ENCODE assay signal across 8 mouse cellular contexts in genomic region chr11:98681786-98682745, GRCm38 (mm10). TPM values are rescaled to one million over a fixed set of nuclear protein-coding genes. Genes with fewer than 3 reads are reported as not detected.
DNase-seq lines count a peak whose midpoint lies in the region; ATAC-seq and TF ChIP-seq lines count a peak whose summit lies in the region.

TSS of gene Psmd3 (plus strand) at chr11:98682554.

- peak; percentile 94 for TF ChIP-seq POLR2A in CH12.LX (IDR thresholded peaks at IDR 0.05; ENCODE audit: low read depth, low read length)

- H3K27ac ChIP-seq in CH12.LX (ENCODE audit: insufficient read depth, low read depth) = peak within 1 kb of the TSS; percentile 60
- H3K27ac ChIP-seq in forebrain, embryonic 11.5 days (ENCODE audit: low read depth, low read length) = peak within 1 kb of the TSS; percentile 73
- H3K27ac ChIP-seq in heart, embryonic 16.5 days (ENCODE audit: low read length) = peak within 1 kb of the TSS; percentile 85
- peak within 1 kb of the TSS; percentile 85 for H3K27ac ChIP-seq in liver, embryonic 15.5 days (replicated peaks)
- peak within 1 kb of the TSS; percentile 21 for H3K27ac ChIP-seq in neural tube, embryonic 12.5 days

- peak within 1 kb of the TSS; percentile 97 for H3K9ac ChIP-seq in CH12.LX (ENCODE audit: insufficient read depth, low read depth)
- H3K9ac ChIP-seq in forebrain, embryonic 11.5 days (ENCODE audit: low read length) = peak within 1 kb of the TSS; percentile 99
- H3K9ac ChIP-seq in heart, embryonic 16.5 days (ENCODE audit: low read length) = peak within 1 kb of the TSS; percentile 100
- H3K9ac ChIP-seq in liver, embryonic 15.5 days = peak within 1 kb of the TSS; percentile 99
- peak within 1 kb of the TSS; percentile 99 for H3K9ac ChIP-seq in neural tube, embryonic 12.5 days

- 6% methylated on average over 45 of the region's 45 CpGs for WGBS in forebrain, embryonic 11.5 days
- WGBS in heart, embryonic 16.5 days = 5% methylated on average over 45 of the region's 45 CpGs
- 4% methylated on average over 45 of the region's 45 CpGs for WGBS in liver, embryonic 15.5 days (ENCODE audit: insufficient replicate concordance)
- WGBS in neural tube, embryonic 12.5 days = 6% methylated on average over 45 of the region's 45 CpGs

- H3K4me3 ChIP-seq in CH12.LX (replicated peaks in 1 of 3; ENCODE audit: low read depth in 2 of 3, low read length in 2 of 3, poor library complexity in 1 of 3) = peak within 1 kb of the TSS; percentile 72 to 100 (median 98)
- H3K4me3 ChIP-seq in forebrain, embryonic 11.5 days (ENCODE audit: low read depth, low read length) = peak within 1 kb of the TSS; percentile 98
- H3K4me3 ChIP-seq in heart, embryonic 16.5 days (ENCODE audit: low read length) = peak within 1 kb of the TSS; percentile 100
- H3K4me3 ChIP-seq in liver, embryonic 15.5 days (replicated peaks) = peak within 1 kb of the TSS; percentile 99
- H3K4me3 ChIP-seq in neural tube, embryonic 12.5 days = peak within 1 kb of the TSS; percentile 96

- peaks cover 22% of the 10 kb centered on the region for H3K27me3 ChIP-seq in CH12.LX (replicated peaks)
- no peaks in the 10 kb centered on the region for H3K27me3 ChIP-seq in forebrain, embryonic 11.5 days (ENCODE audit: control insufficient read depth, insufficient read depth, low read length)
- no peaks in the 10 kb centered on the region for H3K27me3 ChIP-seq in heart, embryonic 16.5 days (ENCODE audit: control insufficient read depth, insufficient read depth, low read length)
- H3K27me3 ChIP-seq in liver, embryonic 15.5 days = no peaks in the 10 kb centered on the region
- no peaks in the 10 kb centered on the region for H3K27me3 ChIP-seq in neural tube, embryonic 12.5 days (replicated peaks)

- no peak for TF ChIP-seq EP300 in CH12.LX (IDR thresholded peaks at IDR 0.05; ENCODE audit: low read length)

- dilution Hi-C loops in CH12.LX (cut with MboI; ENCODE audit: extremely low pct_ligation_motif_present, extremely low pct_unique_long_range_greater_than_20kb, low sequenced_read_pairs) = no loop called here

- TF ChIP-seq CTCF in CH12.LX (conservative IDR thresholded peaks at IDR 0.05 in 1 of 2, IDR thresholded peaks at IDR 0.05 in 1 of 2; ENCODE audit: low read depth in 2 of 2, low read length in 2 of 2) = peak; percentile 6 to 80; a peak in 2 of 4 replicates

- peaks cover 29% of the 10 kb centered on the region for H3K79me2 ChIP-seq in CH12.LX (replicated peaks; ENCODE audit: control insufficient read depth, extremely low read depth, insufficient read depth, poor library complexity, severe bottlenecking)

- peaks cover 15 to 31% of the 10 kb centered on the region in 2 experiments for H3K4me1 ChIP-seq in CH12.LX (ENCODE audit: control insufficient read depth in 1 of 2, insufficient read depth in 2 of 2)
- H3K4me1 ChIP-seq in forebrain, embryonic 11.5 days (replicated peaks; ENCODE audit: control insufficient read depth, insufficient read depth, low read length) = peaks cover 5% of the 10 kb centered on the region; the same call in 1 of the 2 replicates
- H3K4me1 ChIP-seq in heart, embryonic 16.5 days (ENCODE audit: control insufficient read depth, insufficient read depth, low read length) = peaks cover 9% of the 10 kb centered on the region
- H3K4me1 ChIP-seq in liver, embryonic 15.5 days (replicated peaks) = peaks cover 36% of the 10 kb centered on the region
- peaks cover 7% of the 10 kb centered on the region for H3K4me1 ChIP-seq in neural tube, embryonic 12.5 days

- in situ Hi-C loops in CH12.LX (cut with MboI; ENCODE audit: low pct_ligation_motif_present, low pct_unique_long_range_greater_than_20kb, low sequenced_read_pairs) = no loop called here

- peak within 1 kb of the TSS; percentile 99 for H3K4me2 ChIP-seq in CH12.LX (ENCODE audit: insufficient read depth, low read depth, poor library complexity, severe bottlenecking)
- peak within 1 kb of the TSS; percentile 71 for H3K4me2 ChIP-seq in forebrain, embryonic 11.5 days (ENCODE audit: low read depth, low read length, severe bottlenecking)
- peak within 1 kb of the TSS; percentile 93 for H3K4me2 ChIP-seq in heart, embryonic 16.5 days (ENCODE audit: low read depth, low read length)
- peak within 1 kb of the TSS; percentile 90 for H3K4me2 ChIP-seq in liver, embryonic 15.5 days
- H3K4me2 ChIP-seq in neural tube, embryonic 12.5 days (replicated peaks) = peak within 1 kb of the TSS; percentile 70

- DNase-seq in CH12.LX (ENCODE audit: extremely low read depth) = peak; percentile 100
- peak; percentile 98 for DNase-seq in c-Kit-positive CD71-positive TER-119-negative erythroid progenitor cells, embryonic 14.5 days (ENCODE audit: low read depth)
- peak; percentile 98 for DNase-seq in forebrain, embryonic 11.5 days (ENCODE audit: low spot score)
- peak; percentile 95 to 97 for DNase-seq in kidney, postnatal 36 days
- peak; percentile 99 for DNase-seq in telencephalon, adult 2 months (ENCODE audit: low read depth, low spot score)

- peaks cover 21 to 30% of the 10 kb centered on the region in 2 experiments for H3K36me3 ChIP-seq in CH12.LX (replicated peaks in 1 of 2; ENCODE audit: control insufficient read depth in 1 of 2, insufficient read depth in 1 of 2, low read length in 1 of 2)
- no peaks in the 10 kb centered on the region; the same call in 1 of the 2 replicates for H3K36me3 ChIP-seq in forebrain, embryonic 11.5 days (ENCODE audit: control insufficient read depth, insufficient read depth, low read length)
- peaks cover 18% of the 10 kb centered on the region for H3K36me3 ChIP-seq in heart, embryonic 16.5 days (ENCODE audit: control insufficient read depth, insufficient read depth)
- peaks cover 23% of the 10 kb centered on the region for H3K36me3 ChIP-seq in liver, embryonic 15.5 days (replicated peaks)
- peaks cover 22% of the 10 kb centered on the region for H3K36me3 ChIP-seq in neural tube, embryonic 12.5 days

- H3K9me3 ChIP-seq in CH12.LX (replicated peaks; ENCODE audit: low read length) = no peaks in the 10 kb centered on the region
- no peaks in the 10 kb centered on the region for H3K9me3 ChIP-seq in forebrain, embryonic 11.5 days (ENCODE audit: control insufficient read depth, low read length)
- H3K9me3 ChIP-seq in heart, embryonic 16.5 days (replicated peaks; ENCODE audit: control insufficient read depth, low read length) = no peaks in the 10 kb centered on the region
- no peaks in the 10 kb centered on the region for H3K9me3 ChIP-seq in liver, embryonic 15.5 days (replicated peaks)
- H3K9me3 ChIP-seq in neural tube, embryonic 12.5 days = no peaks in the 10 kb centered on the region

- ATAC-seq in forebrain, embryonic 11.5 days (replicated peaks; ENCODE audit: low FRiP score) = peak; percentile 95
- peak; percentile 95 for ATAC-seq in heart, embryonic 16.5 days (replicated peaks; ENCODE audit: extremely low read depth, insufficient read depth, low FRiP score)
- peak; percentile 93 for ATAC-seq in liver, embryonic 15.5 days (ENCODE audit: insufficient read depth)
- ATAC-seq in neural tube, embryonic 12.5 days (ENCODE audit: low FRiP score, low read depth) = peak; percentile 95

- peak; percentile 33 for TF ChIP-seq RAD21 in CH12.LX (IDR thresholded peaks at IDR 0.05; ENCODE audit: low read depth, low read length)

TF ChIP-seq in CH12.LX, 34 proteins besides CTCF, POLR2A, EP300 and RAD21 (continues in another document):
- TF ChIP-seq CHD1 (IDR thresholded peaks at IDR 0.05; ENCODE audit: low read depth, low read length) (no peak), JUN (IDR thresholded peaks at IDR 0.05; ENCODE audit: insufficient read depth, low read depth, low read length) (no peak), SIN3A (IDR thresholded peaks at IDR 0.05; ENCODE audit: low read length) (peak; percentile 100), NELFE (IDR thresholded peaks at IDR 0.05; ENCODE audit: low read depth, low read length) (peak; percentile 90), POLR2AphosphoS2 (IDR thresholded peaks at IDR 0.05; ENCODE audit: low read depth, low read length) (peak; percentile 66; the same call in 1 of the 2 replicates), MXI1 (IDR thresholded peaks at IDR 0.05; ENCODE audit: low read depth, low read length) (peak; percentile 85; the same call in 1 of the 2 replicates), IRF4 (IDR thresholded peaks at IDR 0.05; ENCODE audit: low read depth, low read length) (peak; percentile 75), ETS1 (conservative IDR thresholded peaks at IDR 0.05; ENCODE audit: low read depth, low read length) (no peak), ZC3H11A (IDR thresholded peaks at IDR 0.05; ENCODE audit: low read depth, low read length) (no peak), JUND (conservative IDR thresholded peaks at IDR 0.05; ENCODE audit: low read depth, low read length) (0 out of 2 replicates have a peak, but pooled peaks have one; percentile 6), SMC3 (IDR thresholded peaks at IDR 0.05; ENCODE audit: low read depth, low read length) (no peak), E2F4 (IDR thresholded peaks at IDR 0.05; ENCODE audit: insufficient replicate concordance, low read depth, low read length) (no peak), MEF2A (IDR thresholded peaks at IDR 0.05; ENCODE audit: borderline replicate concordance, low read depth, low read length) (peak; percentile 78; the same call in 1 of the 2 replicates), HCFC1 (IDR thresholded peaks at IDR 0.05; ENCODE audit: low read depth, low read length) (peak; percentile 98), BHLHE40 (IDR thresholded peaks at IDR 0.05; ENCODE audit: low read depth, low read length) (peak; percentile 10; the same call in 1 of the 2 replicates), ZKSCAN1 (IDR thresholded peaks at IDR 0.05; ENCODE audit: borderline replicate concordance, low read depth, low read length) (peak; percentile 36; the same call in 1 of the 2 replicates), NRF1 (IDR thresholded peaks at IDR 0.05; ENCODE audit: low read depth, low read length) (peak; percentile 61; the same call in 1 of the 2 replicates), ELF1 (IDR thresholded peaks at IDR 0.05; ENCODE audit: low read depth, low read length) (peak; percentile 97), MAX (IDR thresholded peaks at IDR 0.05; ENCODE audit: low read length) (peak; percentile 62; the same call in 1 of the 2 replicates), USF1 (IDR thresholded peaks at IDR 0.05; ENCODE audit: low read depth, low read length) (no peak), ZNF384 (IDR thresholded peaks at IDR 0.05; ENCODE audit: low read depth, low read length) (no peak; the same call in none of the 2 replicates)

RNA-seq across cellular contexts. Expression of gene Psmd3, which starts in this region (rescaled TPM):
- 291 and 337 TPM in 2 replicates for total RNA-seq in CH12.LX (2012; rRNA removed)
- 163 and 166 TPM in 2 replicates for total RNA-seq in CH12.LX (2014; rRNA removed)
- 345 and 354 TPM in 2 replicates for polyA plus RNA-seq in CH12.LX (2012; ENCODE audit: insufficient read length, low read depth)
- 208 and 220 TPM in 2 replicates for polyA plus RNA-seq in forebrain, embryonic 11.5 days (2014; fragmentation: Nextera tagmentation; extraction: Ambion mirVana)
- polyA plus RNA-seq in heart, embryonic 16.5 days (2015; fragmentation: Nextera tagmentation; extraction: Ambion mirVana) = 166 and 169 TPM in 2 replicates
- polyA plus RNA-seq in liver, embryonic 15.5 days (2015; fragmentation: Nextera tagmentation; extraction: Ambion mirVana) = 102 and 109 TPM in 2 replicates
- 231 and 234 TPM in 2 replicates for polyA plus RNA-seq in neural tube, embryonic 12.5 days (2016; fragmentation: Nextera tagmentation; extraction: Ambion mirVana)

Comparison
In these comparisons a context has a peak if more than half of its experiments do, and no peak if none do; other contexts are left out.
1. Peak in every context shown above with its lines: DNase-seq, ATAC-seq, H3K4me3 ChIP-seq and H3K27ac ChIP-seq.
2. H3K27ac ChIP-seq: peak in every context shown above with its lines; median percentile 85 in heart, embryonic 16.5 days; 85 in liver, embryonic 15.5 days; 73 in forebrain, embryonic 11.5 days; 60 in CH12.LX; 21 in neural tube, embryonic 12.5 days.